Mouse (Mus musculus): ENCODE results near the gene Agtpbp1.
"Not testable (repeated sequence)": the region's sequence is repeated elsewhere in the genome, so short reads cannot be mapped to it uniquely, and the experiment has no call there.

DNA sequence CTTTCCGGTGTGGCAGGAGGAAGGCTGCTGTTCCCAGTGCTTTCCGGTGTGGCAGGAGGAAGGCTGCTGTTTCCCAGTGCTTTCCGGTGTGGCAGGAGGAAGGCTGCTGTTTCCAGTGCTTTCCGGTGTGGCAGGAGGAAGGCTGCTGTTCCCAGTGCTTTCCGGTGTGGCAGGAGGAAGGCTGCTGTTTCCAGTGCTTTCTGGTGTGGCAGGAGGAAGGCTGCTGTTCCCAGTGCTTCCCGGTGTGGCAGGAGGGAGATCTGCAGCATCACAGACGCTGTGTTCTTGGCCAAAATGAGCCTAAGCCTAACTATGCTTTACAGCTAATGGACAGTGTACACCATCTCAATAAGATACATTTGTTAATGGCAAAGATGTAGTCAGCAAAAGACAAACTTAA lies 107.1 kb downstream of the Agtpbp1 start:
- TF ChIP-seq CTCF, EP300 (IDR thresholded peaks at IDR 0.05; ENCODE audit: low read depth): not testable (repeated sequence)

All from heart, postnatal 0 days (tissue).